Mouse (Mus musculus) lung, postnatal 0 days (tissue): ENCODE measurements around the gene Cdkn1b.

Source experiments
- CTCF ChIP-seq: IDR thresholded peaks from 2 replicates; pipeline ENCODE4 v1.5.1; 2016; ENCODE audit warnings: antibody characterized with exemption, mild to moderate bottlenecking
- EP300 ChIP-seq: IDR thresholded peaks from 2 replicates; pipeline ENCODE4 v1.6.1; 2016; ENCODE audit warnings: antibody characterized with exemption, mild to moderate bottlenecking, control low read depth

DNA sequence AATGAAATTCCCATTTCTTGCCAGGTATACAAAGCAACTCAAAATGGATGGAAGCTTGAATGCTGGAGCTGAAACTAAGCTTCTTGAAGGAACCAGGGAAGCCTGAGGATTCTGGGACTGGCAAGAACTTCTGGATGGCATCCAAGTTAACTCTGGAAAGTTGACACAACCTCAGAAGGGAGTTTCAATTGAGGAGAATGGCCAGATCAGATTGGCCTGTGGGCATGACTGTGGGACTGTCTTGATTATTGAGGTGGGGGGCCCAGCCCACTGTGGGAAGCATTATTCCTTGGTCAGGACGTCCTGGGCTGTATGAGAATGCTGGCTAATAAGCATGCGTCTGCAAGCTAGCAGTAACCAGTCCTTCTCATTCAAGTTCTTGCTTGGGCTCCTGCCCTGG is 40.2 kb upstream of the Cdkn1b start:
- TF ChIP-seq EP300 (no peak), CTCF (no peak)
